Mouse (Mus musculus) liver, embryonic 14.5 days (tissue): ENCODE data around the gene Gm10840.

Experiments
- CTCF ChIP-seq: IDR thresholded peaks from 2 replicates; pipeline ENCODE4 v1.5.1; 2016; ENCODE audit warnings: antibody characterized with exemption, low read depth, control low read depth
- EP300 ChIP-seq: IDR thresholded peaks from 2 replicates; pipeline ENCODE4 v1.6.1; 2016; ENCODE audit warnings: antibody characterized with exemption, low read depth

DNA sequence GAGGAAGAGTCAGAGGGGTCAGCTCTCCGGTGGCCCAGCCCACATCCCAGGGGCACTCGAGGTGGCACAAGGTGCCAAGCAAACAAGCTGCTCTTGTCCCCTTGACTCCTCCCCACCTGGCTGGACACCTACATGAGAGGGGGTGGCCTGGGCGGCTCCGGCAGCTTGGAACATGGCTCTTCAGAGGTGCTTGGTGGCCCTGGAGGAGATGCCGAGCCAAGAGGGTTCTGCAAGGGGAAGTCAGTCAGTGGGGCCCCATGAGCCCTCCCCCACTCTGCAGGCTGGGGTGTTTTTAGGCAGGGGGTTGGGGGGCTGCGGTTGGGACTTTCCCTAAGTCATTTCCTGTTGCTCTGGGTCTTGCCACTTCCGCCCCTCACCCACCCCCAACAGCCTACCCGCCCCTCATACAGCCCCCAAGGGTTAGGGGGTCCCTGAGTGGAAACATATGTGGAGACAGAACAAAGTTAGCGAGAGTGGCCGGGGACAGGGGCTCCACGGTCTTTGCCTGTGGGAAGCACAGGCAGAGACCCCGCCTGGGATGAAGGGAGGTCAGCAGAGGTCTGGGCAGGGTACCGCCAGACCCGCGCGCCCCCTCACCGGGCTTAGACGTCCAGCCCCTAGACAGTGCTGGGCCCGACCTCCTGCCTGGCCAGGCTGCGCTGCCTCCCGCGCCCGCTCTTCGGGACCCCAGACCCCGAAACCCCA is 1.3 kb upstream of the Gm10840 start:
- TF ChIP-seq CTCF: no peak
- TF ChIP-seq EP300: no peak
